10 mouse cellular contexts compared by ENCODE assay signal in the genomic region with DNA sequence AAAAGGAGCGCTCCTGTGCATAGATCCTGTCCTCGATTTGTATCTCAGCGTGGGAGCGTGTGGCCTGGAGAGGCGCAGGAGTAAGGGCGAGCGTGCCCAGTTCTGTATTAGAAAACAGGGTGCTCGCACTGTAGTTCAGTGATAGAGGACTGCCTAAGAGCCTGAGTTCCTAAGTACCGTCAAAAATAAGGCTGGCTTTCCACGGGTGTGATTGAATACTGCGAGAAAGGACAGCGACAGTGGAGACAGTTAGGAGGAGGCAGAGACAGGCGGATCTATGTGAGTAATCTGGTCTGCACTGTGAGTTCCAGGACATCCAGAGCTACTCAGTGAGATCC. TPM values are rescaled to one million over a fixed set of nuclear protein-coding genes. Genes with fewer than 3 reads are reported as not detected.
DNase-seq lines count a peak whose midpoint lies in the region; ATAC-seq and TF ChIP-seq lines count a peak whose summit lies in the region.
"Had no signal": no experiment of that assay in that cellular context is flagged by ENCODE, and none has a peak within 500 bp of the region (broad histone marks: within the 10 kb centered on the region; RNA-seq: fewer than 3 reads in every experiment).

No protein-coding gene starts in this region.

- peak overlapping the region; percentile 98 for H3K4me2 ChIP-seq in liver, embryonic 12.5 days

- WGBS in spleen, adult 2 months, result 8% methylated on average over 13 of the region's 13 CpGs
- WGBS in liver, embryonic 12.5 days (ENCODE audit: insufficient replicate concordance), result 4% methylated on average over 13 of the region's 13 CpGs

- H3K9me3 ChIP-seq in liver, embryonic 12.5 days (replicated peaks), result no peaks in the 10 kb centered on the region

- no peaks in the 10 kb centered on the region for H3K36me3 ChIP-seq in spleen, adult 2 months (ENCODE audit: control insufficient read depth, insufficient read depth, low read length)
- no peaks in the 10 kb centered on the region for H3K36me3 ChIP-seq in liver, embryonic 12.5 days

- H3K4me1 ChIP-seq in spleen, adult 2 months (ENCODE audit: control insufficient read depth, insufficient read depth, insufficient read length), result no peaks in the 10 kb centered on the region
- peaks cover 86% of the 10 kb centered on the region for H3K4me1 ChIP-seq in liver, embryonic 12.5 days

- no peak for TF ChIP-seq CTCF in spleen, adult 2 months (IDR thresholded peaks at IDR 0.05; ENCODE audit: extremely low read depth, insufficient read depth, insufficient read length, insufficient replicate concordance)

- H3K9ac ChIP-seq in liver, embryonic 12.5 days, result peak overlapping the region; percentile 70; the same call in 1 of the 2 replicates

- peak overlapping the region; percentile 57; the same call in 1 of the 2 replicates for H3K4me3 ChIP-seq in spleen, adult 2 months (ENCODE audit: extremely low read depth, insufficient read depth, insufficient read length)
- H3K4me3 ChIP-seq in liver, embryonic 12.5 days, result peak overlapping the region; percentile 67

- TF ChIP-seq POLR2A in spleen, adult 2 months (IDR thresholded peaks at IDR 0.05; ENCODE audit: low read depth, low read length), result no peak

- DNase-seq in frontal cortex, adult 2 months (ENCODE audit: extremely low spot score in 1 of 2, low spot score in 1 of 2), result no peak
- no peak for DNase-seq in spleen, adult 2 months (ENCODE audit: low read depth in 1 of 2, low spot score in 2 of 2)
- no peak for DNase-seq in spleen, postnatal 4 days (ENCODE audit: low spot score in 2 of 2)
- DNase-seq in thymus, postnatal 25 days, result no peak
- DNase-seq in embryo, embryonic 10.5 days (ENCODE audit: low spot score), result no peak
- DNase-seq in gastrocnemius, postnatal 4 days (ENCODE audit: low spot score in 2 of 2), result no peak

- peaks cover 5% of the 10 kb centered on the region for H3K27me3 ChIP-seq in spleen, adult 2 months (ENCODE audit: control insufficient read depth, insufficient read depth, low read length)
- peaks cover 13% of the 10 kb centered on the region for H3K27me3 ChIP-seq in liver, embryonic 12.5 days (replicated peaks)

- ATAC-seq in frontal cortex, adult (ENCODE audit: low TSS enrichment), result peak; percentile 55; the same call in 1 of the 2 replicates
- no peak for ATAC-seq in liver, embryonic 12.5 days

- H3K27ac ChIP-seq in spleen, adult 2 months (ENCODE audit: insufficient read depth, low read length), result peak overlapping the region; percentile 59; the same call in 1 of the 2 replicates
- peak overlapping the region; percentile 52; the same call in 1 of the 2 replicates for H3K27ac ChIP-seq in liver, embryonic 12.5 days

RNA-seq across cellular contexts. Expression of gene Tspan15, which starts 0.3 kb away (rescaled TPM):
- polyA plus RNA-seq in frontal cortex, adult 2 months (2012; rRNA removed), result 29.5 and 39.0 TPM in 2 replicates
- 39.2 and 46.1 TPM in 2 replicates for polyA plus RNA-seq in spleen, adult 2 months (2012; rRNA removed)
- 8.9 and 11.6 TPM in 2 replicates for polyA plus RNA-seq in liver, embryonic 12.5 days (2016; fragmentation: Nextera tagmentation; extraction: Ambion mirVana)
- total RNA-seq in gastrocnemius, postnatal 4 days (2021), result 10 to 100 TPM; 25.5 to 30.8 TPM

RNA-seq across cellular contexts. Expression of gene Tacr2, which starts 20.9 kb away (rescaled TPM):
- 0.18 and 0.27 TPM in 2 replicates for polyA plus RNA-seq in frontal cortex, adult 2 months (2012; rRNA removed)
- not detected in 2 replicates for polyA plus RNA-seq in spleen, adult 2 months (2012; rRNA removed)
- not detected in 2 replicates for polyA plus RNA-seq in liver, embryonic 12.5 days (2016; fragmentation: Nextera tagmentation; extraction: Ambion mirVana)
- total RNA-seq in gastrocnemius, postnatal 4 days (2021), result not detected
- total RNA-seq: common myeloid progenitor, adult 5-6 weeks; megakaryocyte progenitor cell, adult 5-6 weeks had no signal
